Mouse (Mus musculus) bone marrow, adult 2 months (tissue): ENCODE results near the gene Sox15. TPM values are rescaled to one million over a fixed set of nuclear protein-coding genes. Genes with fewer than 3 reads are reported as not detected.

Experiments used
- H3K27ac ChIP-seq: fragments of 200-500 bp; 2 replicates; pipeline ENCODE4 v1.5.1; 2012; ENCODE audit warnings: low read depth, mild to moderate bottlenecking, control low read depth, inconsistent platforms, low read length; ENCODE audit not compliant: control insufficient read depth, poor library complexity, insufficient read depth
- H3K4me1 ChIP-seq: fragments of 200-500 bp; 2 replicates; pipeline ENCODE4 v1.6.1; 2011; ENCODE audit warnings: low read length; ENCODE audit not compliant: control insufficient read depth, insufficient read depth
- H3K4me3 ChIP-seq: fragments of 200-500 bp; replicated peaks from 2 replicates; pipeline ENCODE3; 2011; ENCODE audit warnings: mild to moderate bottlenecking, low read depth, low read length, control low read depth; ENCODE audit not compliant: control insufficient read depth
- CTCF ChIP-seq: fragments of 200-500 bp; IDR thresholded peaks from 2 replicates; pipeline ENCODE4 v1.5.1; 2011; ENCODE audit warnings: low read length, control low read depth; ENCODE audit not compliant: control insufficient read depth, insufficient read depth
- POLR2A ChIP-seq: fragments of 200-500 bp; IDR thresholded peaks from 2 replicates; pipeline ENCODE4 v1.6.1; 2011; ENCODE audit warnings: low read depth, mild to moderate bottlenecking, control low read depth, low read length, borderline replicate concordance; ENCODE audit not compliant: control insufficient read depth
- WGBS: fragments of 180-500 bp; shearing (Covaris S2); methylation state at CpG from one replicate; pipeline ENCODE4 v1.1.7; 2018; 5-methylcytosine and 5-hydroxymethylcytosine counted together
- polyA plus RNA-seq: library from polyadenylated mRNA; stranded (reverse); fragments of >200 nt; gene quantifications from 2 replicates; pipeline ENCODE4 v1.2.4, GENCODE M21; 2011; ENCODE audit warnings: low replicate concordance; ENCODE audit not compliant: missing spikeins, insufficient read depth, insufficient read length

Gene Sox15
- polyA plus RNA-seq, result not detected in 2 replicates

DNA sequence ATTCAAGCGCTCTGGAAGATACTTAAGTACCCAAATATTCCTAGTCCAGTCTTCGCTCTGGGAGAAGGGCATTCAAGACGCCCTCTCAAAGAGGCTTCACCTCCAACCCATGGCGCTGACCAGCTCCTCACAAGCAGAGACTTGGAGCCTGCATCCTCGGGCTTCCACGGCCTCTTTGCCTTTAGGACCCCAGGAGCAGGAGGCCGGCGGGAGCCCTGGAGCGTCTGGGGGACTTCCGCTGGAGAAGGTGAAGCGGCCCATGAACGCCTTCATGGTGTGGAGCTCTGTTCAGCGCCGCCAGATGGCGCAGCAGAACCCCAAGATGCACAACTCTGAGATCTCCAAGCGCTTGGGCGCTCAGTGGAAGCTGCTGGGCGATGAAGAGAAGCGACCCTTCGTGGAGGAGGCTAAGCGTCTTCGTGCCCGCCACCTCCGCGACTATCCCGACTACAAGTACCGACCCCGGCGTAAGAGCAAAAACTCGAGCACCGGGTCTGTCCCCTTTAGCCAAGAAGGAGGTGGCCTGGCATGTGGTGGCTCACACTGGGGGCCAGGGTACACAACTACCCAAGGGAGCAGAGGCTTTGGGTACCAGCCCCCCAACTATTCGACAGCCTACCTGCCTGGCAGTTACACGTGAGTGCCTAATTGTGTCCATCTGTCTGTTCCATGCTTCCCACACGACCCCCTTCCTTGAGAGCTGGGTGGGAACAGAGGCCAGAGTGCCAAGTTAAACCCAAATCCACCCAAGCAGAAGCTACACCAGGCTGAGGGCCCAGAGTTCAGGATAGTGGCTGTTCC, at the start of gene Sox15:
Gene Sox15 (plus strand): TSS at position 51 of the 801 bp plus-strand sequence.
- H3K4me3 ChIP-seq, result no peak within 1 kb of the TSS
- peak within 1 kb of the TSS; percentile 9; the same call in 1 of the 2 replicates for H3K27ac ChIP-seq
- TF ChIP-seq POLR2A (no peak), CTCF (peak; percentile 71)
- H3K4me1 ChIP-seq, result no peaks in the 10 kb centered on the region; the same call in 1 of the 2 replicates
- 57% methylated on average over 34 of the region's 34 CpGs for WGBS

- peak within 1 kb of the TSS; percentile 51 for H3K27ac ChIP-seq
- H3K4me1 ChIP-seq, result no peaks in the 10 kb centered on the region; the same call in 1 of the 2 replicates
- TF ChIP-seq CTCF, result no peak
- peak; percentile 90; the same call in 1 of the 2 replicates for TF ChIP-seq POLR2A
- H3K4me3 ChIP-seq, result peak within 1 kb of the TSS; percentile 67
- WGBS, result 2% methylated on average over 32 of the region's 32 CpGs
Measured at GRCm38 (mm10) chr11:69605726-69606490, 49.2 kb upstream of the Sox15 start, which contains the start of gene Atp1b2. Gene Atp1b2 (minus strand): TSS chr11:69605942.

- H3K27ac ChIP-seq, result peak overlapping the region; percentile 39; the same call in 1 of the 2 replicates
- H3K4me3 ChIP-seq, result peak overlapping the region; percentile 21
- no peaks in the 10 kb centered on the region; the same call in 1 of the 2 replicates for H3K4me1 ChIP-seq
Measured at GRCm38 (mm10) chr11:69606491-69606795, 48.7 kb upstream of the Sox15 start.

DNA sequence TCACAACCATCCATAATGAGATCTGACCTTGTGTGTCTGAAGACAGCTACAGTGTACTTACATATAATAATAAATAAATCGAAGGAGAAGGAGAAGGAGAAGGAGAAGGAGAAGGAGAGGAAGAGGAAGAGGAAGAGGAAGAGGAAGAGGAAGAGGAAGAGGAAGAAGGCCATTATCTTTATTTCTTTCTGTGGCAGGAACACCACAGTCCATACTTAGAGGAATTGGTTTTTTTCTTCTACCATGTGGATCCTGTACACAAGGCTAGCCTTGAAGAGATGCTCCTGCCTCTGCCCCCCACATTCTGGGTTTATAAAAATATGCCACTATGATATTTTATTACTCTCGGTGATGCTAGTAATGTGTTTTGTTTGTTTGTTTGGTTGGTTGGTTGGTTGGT, 48.3 kb upstream of the Sox15 start:
- Histone ChIP-seq H3K27ac (no peak overlapping the region), H3K4me1 (no peaks in the 10 kb centered on the region; the same call in 1 of the 2 replicates), H3K4me3 (no peak overlapping the region)
- TF ChIP-seq POLR2A (no peak), CTCF (no peak)
- 61% methylated on average over 2 of the region's 2 CpGs for WGBS

More at GRCm38 (mm10) chr11:69606491-69606795, 48.7 kb upstream of the Sox15 start:
- TF ChIP-seq CTCF (no peak), POLR2A (no peak)
- WGBS, result 75% methylated on average over 2 of the region's 2 CpGs

GRCm38 (mm10) chr11:69608525-69608924, 46.6 kb upstream of the Sox15 start:
- TF ChIP-seq CTCF (no peak), POLR2A (no peak)
- H3K27ac ChIP-seq, result no peak overlapping the region
- no peak overlapping the region for H3K4me3 ChIP-seq
- WGBS, result 66% methylated on average over 3 of the region's 3 CpGs
- H3K4me1 ChIP-seq, result no peaks in the 10 kb centered on the region; the same call in 1 of the 2 replicates

- no peak overlapping the region for H3K27ac ChIP-seq
Measured at GRCm38 (mm10) chr11:69609416-69609815, 45.7 kb upstream of the Sox15 start.

GRCm38 (mm10) chr11:69610899-69611298, 44.2 kb upstream of the Sox15 start:
- H3K4me1 ChIP-seq, result peaks cover 2% of the 10 kb centered on the region; the same call in 1 of the 2 replicates

More at GRCm38 (mm10) chr11:69609416-69609815, 45.7 kb upstream of the Sox15 start:
- TF ChIP-seq POLR2A, result no peak
- no peak for TF ChIP-seq CTCF
- WGBS, result 53% methylated on average over 7 of the region's 7 CpGs
- Histone ChIP-seq H3K4me1 (peaks cover 2% of the 10 kb centered on the region; the same call in 1 of the 2 replicates), H3K4me3 (no peak overlapping the region)

More at GRCm38 (mm10) chr11:69610899-69611298, 44.2 kb upstream of the Sox15 start:
- Histone ChIP-seq H3K4me3 (no peak overlapping the region), H3K27ac (no peak overlapping the region)
- no peak for TF ChIP-seq CTCF
- TF ChIP-seq POLR2A, result no peak
- WGBS, result 69% methylated on average over 4 of the region's 4 CpGs
